Mouse (Mus musculus) neural tube, embryonic 13.5 days (tissue): ENCODE measurements at regions not wholly inside any gene's neighbourhood (a gene's known extent, or its start where the extent isn't known, plus 50 kb on each side); places are given as distances from the start of the nearest gene placed in this dataset.

Source experiments
- ATAC-seq: fragments of 200-750 bp; cut with Nextera tagmentation; 2 replicates; pipeline ENCODE4 v1.8.0; 2017; ENCODE audit warnings: low read depth, mild to moderate bottlenecking, moderate TSS enrichment, moderate library complexity
- H3K27ac ChIP-seq: fragments of 300-500 bp; sonication (generic); replicated peaks from 2 replicates; pipeline ENCODE4 v1.5.1; 2015; ENCODE audit warnings: moderate library complexity, mild to moderate bottlenecking, inconsistent platforms
- H3K27me3 ChIP-seq: fragments of 300-500 bp; sonication (generic); 2 replicates; pipeline ENCODE4 v1.6.1; 2015; ENCODE audit warnings: mild to moderate bottlenecking, inconsistent platforms
- H3K36me3 ChIP-seq: fragments of 300-500 bp; sonication (generic); 2 replicates; pipeline ENCODE4 v1.6.1; 2015; ENCODE audit warnings: mild to moderate bottlenecking, inconsistent platforms
- H3K4me1 ChIP-seq: fragments of 300-500 bp; sonication (generic); replicated peaks from 2 replicates; pipeline ENCODE4 v1.6.1; 2015; ENCODE audit warnings: inconsistent platforms
- H3K4me2 ChIP-seq: fragments of 300-500 bp; sonication (generic); 2 replicates; pipeline ENCODE4 v1.6.1; 2015; ENCODE audit warnings: inconsistent platforms, mild to moderate bottlenecking, moderate library complexity
- H3K4me3 ChIP-seq: fragments of 300-500 bp; sonication (generic); 2 replicates; pipeline ENCODE4 v1.5.1; 2015; ENCODE audit warnings: mild to moderate bottlenecking, inconsistent platforms
- H3K9ac ChIP-seq: fragments of 300-500 bp; sonication (generic); 2 replicates; pipeline ENCODE4 v1.6.1; 2015; ENCODE audit warnings: moderate library complexity, mild to moderate bottlenecking, inconsistent platforms
- H3K9me3 ChIP-seq: fragments of 300-500 bp; sonication (generic); 2 replicates; pipeline ENCODE4 v1.6.1; 2016; ENCODE audit warnings: inconsistent platforms
- WGBS: fragments of 180-500 bp; shearing (Covaris S2); methylation state at CpG from one replicate; pipeline ENCODE4 v1.1.7; 2015; 5-methylcytosine and 5-hydroxymethylcytosine counted together

DNA sequence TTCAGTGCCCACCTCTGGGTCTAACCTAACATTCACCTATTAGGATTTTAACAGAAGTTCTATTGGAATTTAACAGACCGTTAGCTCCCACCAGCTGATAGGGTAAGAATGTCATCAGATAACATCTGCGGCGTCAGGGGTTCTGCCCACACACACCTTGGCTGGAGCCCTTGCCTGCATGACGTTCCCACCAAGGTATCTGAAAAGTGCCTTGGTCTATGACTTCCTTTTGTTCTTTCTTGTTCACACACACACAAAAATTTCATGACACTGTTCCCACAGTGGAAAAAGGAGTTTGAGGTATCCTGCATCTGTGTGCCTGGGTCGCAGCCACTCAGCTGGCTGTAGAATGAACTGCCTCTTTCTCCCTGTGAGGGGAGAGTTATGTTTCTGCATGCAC is 134.1 kb upstream of the Lef1 start:
- Histone ChIP-seq H3K36me3 (no peaks in the 10 kb centered on the region), H3K27ac (no peak overlapping the region), H3K4me3 (no peak overlapping the region), H3K27me3 (no peaks in the 10 kb centered on the region), H3K4me2 (no peak overlapping the region), H3K9ac (no peak overlapping the region), H3K4me1 (no peaks in the 10 kb centered on the region), H3K9me3 (no peaks in the 10 kb centered on the region)
- no peak for ATAC-seq
- 94% methylated on average over 5 of the region's 5 CpGs for WGBS

DNA sequence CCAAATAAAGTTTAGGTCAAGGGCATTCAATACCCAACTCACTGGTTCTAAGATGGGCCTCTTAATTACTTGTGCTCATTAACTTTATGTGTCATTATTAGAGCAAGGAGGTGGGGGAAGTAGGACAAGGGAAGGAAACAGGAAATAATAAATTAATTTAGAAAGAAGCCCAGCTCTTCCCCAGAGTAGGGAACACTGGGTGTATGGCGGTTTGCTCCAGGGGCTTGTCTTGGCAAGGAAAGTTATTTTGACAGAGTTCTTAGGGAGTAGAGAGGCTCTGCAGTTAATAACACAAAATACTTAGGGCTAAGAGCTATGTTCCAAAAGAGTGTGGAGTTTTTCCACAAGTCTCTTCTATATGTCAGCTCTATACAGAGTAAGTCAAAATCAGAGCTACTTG is 135.0 kb upstream of the Lef1 start:
- Histone ChIP-seq H3K4me3 (no peak overlapping the region), H3K9me3 (no peaks in the 10 kb centered on the region), H3K4me1 (no peaks in the 10 kb centered on the region), H3K27me3 (no peaks in the 10 kb centered on the region), H3K27ac (no peak overlapping the region), H3K4me2 (no peak overlapping the region), H3K9ac (no peak overlapping the region), H3K36me3 (no peaks in the 10 kb centered on the region)
- 63% methylated on average over 1 of the region's 1 CpGs for WGBS
- ATAC-seq = no peak

DNA sequence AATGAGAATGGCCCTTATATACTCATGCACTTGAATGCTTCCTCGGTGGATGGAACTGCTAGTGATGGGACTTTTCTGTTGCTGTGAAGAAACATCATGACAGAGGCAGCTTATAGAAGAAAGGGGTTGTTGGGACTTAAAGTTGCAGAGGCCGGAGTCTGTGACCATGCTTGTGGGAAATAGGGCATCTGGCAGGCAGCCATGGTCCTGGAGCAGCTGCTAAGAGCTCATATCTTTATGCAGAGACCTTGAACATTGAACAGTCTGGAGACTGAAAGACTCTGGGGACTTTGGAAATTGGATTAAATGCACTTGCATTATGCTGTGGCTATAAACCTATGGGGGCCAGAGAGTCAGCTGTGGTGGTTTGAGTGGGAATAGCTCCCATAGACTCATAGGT is 138.1 kb upstream of the Lef1 start:
- no peak overlapping the region for H3K9ac ChIP-seq
- no peaks in the 10 kb centered on the region for H3K9me3 ChIP-seq
- H3K27ac ChIP-seq = no peak overlapping the region
- no peaks in the 10 kb centered on the region for H3K36me3 ChIP-seq
- no peak overlapping the region for H3K4me2 ChIP-seq
- ATAC-seq = no peak
- no peaks in the 10 kb centered on the region for H3K27me3 ChIP-seq
- WGBS = 26% methylated on average over 2 of the region's 2 CpGs
- no peak overlapping the region for H3K4me3 ChIP-seq
- no peaks in the 10 kb centered on the region for H3K4me1 ChIP-seq

DNA sequence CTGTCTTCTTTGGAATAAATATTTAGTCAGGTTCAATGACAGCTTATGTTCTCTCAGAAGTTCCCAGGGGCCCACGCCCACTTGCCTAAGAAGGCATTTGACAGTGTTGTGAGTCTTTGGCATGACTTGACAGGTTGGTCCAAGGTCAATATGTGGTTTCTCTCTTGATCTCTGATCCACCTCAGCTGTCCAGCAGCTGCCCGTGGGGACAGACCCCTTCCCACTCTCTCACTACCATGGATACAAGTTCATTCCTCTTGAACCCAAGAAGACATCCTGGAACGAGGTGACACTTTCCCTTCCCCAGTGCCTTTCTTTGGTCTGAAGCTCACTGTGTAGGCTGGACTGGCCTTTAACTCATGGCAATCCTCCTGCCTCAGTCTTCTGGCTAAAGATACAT is 145.0 kb upstream of the Lef1 start:
- WGBS = 91% methylated on average over 3 of the region's 3 CpGs
- Histone ChIP-seq H3K9ac (no peak overlapping the region), H3K27me3 (no peaks in the 10 kb centered on the region; the same call in 1 of the 2 replicates), H3K4me2 (no peak overlapping the region), H3K27ac (no peak overlapping the region), H3K36me3 (no peaks in the 10 kb centered on the region), H3K4me1 (peaks cover 30% of the 10 kb centered on the region), H3K9me3 (no peaks in the 10 kb centered on the region), H3K4me3 (no peak overlapping the region)
- ATAC-seq = no peak

DNA sequence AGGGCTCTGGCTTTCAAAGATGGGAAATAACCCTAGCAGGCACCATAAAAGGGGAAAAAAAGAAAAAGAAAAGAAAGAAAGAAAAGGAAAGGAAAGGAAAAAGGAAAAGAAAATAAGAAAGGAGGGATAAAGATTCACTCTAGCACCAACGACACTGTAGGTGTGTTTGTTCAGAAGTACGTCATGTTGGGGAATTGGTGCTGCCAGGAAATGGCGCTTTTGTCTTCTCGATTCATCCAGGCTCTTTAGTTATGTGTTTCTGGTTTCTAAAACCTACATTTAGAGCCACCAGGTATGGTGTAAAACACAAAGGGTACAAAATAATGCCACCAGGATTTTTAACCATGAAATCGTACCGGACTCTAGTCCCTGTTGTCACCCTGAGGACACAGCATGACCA is 146.2 kb upstream of the Lef1 start:
- H3K27ac ChIP-seq = peak overlapping the region; percentile 29; the same call in 1 of the 2 replicates

DNA sequence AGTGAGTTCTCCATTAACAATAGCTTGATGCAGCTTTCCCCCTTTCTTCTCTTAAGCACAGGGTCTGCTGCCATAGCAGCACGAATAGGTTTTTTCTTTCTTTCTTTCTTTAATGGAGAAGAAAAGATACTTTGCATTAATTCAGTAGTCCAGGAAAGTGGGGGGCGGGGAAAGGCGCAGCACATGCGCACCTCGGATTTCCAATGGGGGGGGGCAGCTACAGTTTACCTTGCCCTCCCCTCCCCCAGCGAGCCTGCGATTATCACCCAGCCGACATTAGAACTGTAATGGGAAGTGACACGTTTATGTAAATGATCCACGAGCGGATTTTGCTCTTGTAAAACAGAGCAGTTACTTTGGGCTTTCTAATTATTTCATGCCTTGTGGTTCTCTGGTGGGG is 146.6 kb upstream of the Lef1 start:
- Histone ChIP-seq H3K4me2 (peak overlapping the region; percentile 51), H3K36me3 (no peaks in the 10 kb centered on the region), H3K27ac (peak overlapping the region; percentile 29; the same call in 1 of the 2 replicates), H3K9ac (0 out of 2 replicates have a peak overlapping the region, but pooled peaks have one; percentile 23), H3K27me3 (no peaks in the 10 kb centered on the region; the same call in 1 of the 2 replicates), H3K4me1 (peaks cover 30% of the 10 kb centered on the region), H3K9me3 (no peaks in the 10 kb centered on the region), H3K4me3 (peak overlapping the region; percentile 23)
- ATAC-seq = peak; percentile 68
- WGBS = 29% methylated on average over 11 of the region's 11 CpGs

More for the DNA sequence above, 146.2 kb upstream of the Lef1 start:
- Histone ChIP-seq H3K9me3 (no peaks in the 10 kb centered on the region), H3K4me2 (peak overlapping the region; percentile 51), H3K4me3 (no peak overlapping the region), H3K4me1 (peaks cover 30% of the 10 kb centered on the region), H3K27me3 (no peaks in the 10 kb centered on the region; the same call in 1 of the 2 replicates), H3K9ac (no peak overlapping the region), H3K36me3 (no peaks in the 10 kb centered on the region)
- WGBS = 85% methylated on average over 6 of the region's 6 CpGs
- ATAC-seq = no peak

DNA sequence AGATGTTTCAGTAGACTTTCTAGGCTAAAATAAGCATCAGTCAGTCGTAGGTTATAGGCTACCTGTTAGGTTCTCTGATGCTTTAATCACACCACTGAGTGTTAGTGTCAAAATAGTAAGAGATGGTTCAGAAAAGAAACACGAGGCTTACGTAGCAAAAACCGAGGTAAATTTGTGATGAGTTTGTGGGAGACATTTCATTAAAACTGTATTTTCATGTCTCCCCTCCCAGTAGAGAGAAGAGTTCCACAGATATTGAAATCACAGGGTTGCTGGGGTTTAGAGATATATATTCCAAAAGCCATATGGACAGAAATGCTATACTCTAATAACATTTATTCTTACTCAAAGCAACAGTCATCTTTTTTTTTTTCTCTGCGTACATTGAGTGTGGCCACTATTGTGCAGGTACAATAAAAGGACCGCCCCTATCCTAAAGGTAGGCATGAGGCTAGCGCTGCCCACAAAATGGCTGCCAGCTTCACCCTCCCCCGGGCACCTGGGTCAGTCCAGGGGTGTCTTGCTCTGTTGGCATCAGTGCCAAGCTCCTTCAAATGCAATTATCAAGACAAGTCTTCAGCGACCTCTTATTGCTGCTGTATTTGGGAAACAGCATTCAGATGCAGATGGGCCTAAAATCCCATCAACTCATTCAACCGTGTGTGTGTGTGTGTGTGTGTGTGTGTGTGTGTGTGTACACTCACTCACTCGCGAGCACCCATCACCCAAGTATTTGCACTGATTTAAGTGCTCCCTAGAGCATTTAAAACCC is 147.4 kb upstream of the Lef1 start:
- Histone ChIP-seq H3K9me3 (no peaks in the 10 kb centered on the region), H3K4me2 (peak overlapping the region; percentile 51), H3K9ac (0 out of 2 replicates have a peak overlapping the region, but pooled peaks have one; percentile 23), H3K27me3 (no peaks in the 10 kb centered on the region; the same call in 1 of the 2 replicates), H3K27ac (peak overlapping the region; percentile 29; the same call in 1 of the 2 replicates), H3K4me1 (peaks cover 30% of the 10 kb centered on the region), H3K4me3 (peak overlapping the region; percentile 23), H3K36me3 (no peaks in the 10 kb centered on the region)
- ATAC-seq = peak; percentile 62; the same call in 1 of the 2 replicates
- WGBS = 53% methylated on average over 12 of the region's 12 CpGs

DNA sequence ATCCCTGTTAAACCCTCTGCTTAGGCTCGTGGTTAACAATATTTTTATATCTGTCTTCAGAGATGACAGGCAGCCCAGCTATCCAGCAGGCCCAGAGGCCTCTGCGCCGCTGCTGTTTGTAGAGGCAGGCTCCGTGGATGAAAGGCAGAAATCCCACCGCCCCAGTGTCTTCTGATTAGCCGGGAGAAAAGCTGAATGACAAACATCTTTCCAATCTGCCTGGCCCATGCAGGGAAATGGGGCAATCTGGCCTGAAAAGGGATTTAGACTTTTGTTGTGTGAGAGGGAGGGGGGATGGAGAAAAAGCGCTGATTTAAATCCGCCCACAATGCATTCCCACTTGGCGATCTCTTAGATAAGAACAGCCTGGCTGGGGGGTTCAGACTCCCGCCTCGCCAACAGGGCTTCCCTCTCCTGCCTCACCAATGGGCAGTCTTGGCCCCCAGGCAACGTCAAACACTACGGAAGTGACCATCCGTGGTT is 148.1 kb upstream of the Lef1 start:
- Histone ChIP-seq H3K4me2 (peak overlapping the region; percentile 11; the same call in 1 of the 2 replicates), H3K9ac (peak overlapping the region; percentile 5; the same call in 1 of the 2 replicates), H3K27ac (no peak overlapping the region), H3K36me3 (no peaks in the 10 kb centered on the region), H3K4me1 (peaks cover 30% of the 10 kb centered on the region), H3K4me3 (no peak overlapping the region), H3K9me3 (no peaks in the 10 kb centered on the region), H3K27me3 (no peaks in the 10 kb centered on the region; the same call in 1 of the 2 replicates)
- ATAC-seq = no peak
- WGBS = 16% methylated on average over 14 of the region's 14 CpGs

DNA sequence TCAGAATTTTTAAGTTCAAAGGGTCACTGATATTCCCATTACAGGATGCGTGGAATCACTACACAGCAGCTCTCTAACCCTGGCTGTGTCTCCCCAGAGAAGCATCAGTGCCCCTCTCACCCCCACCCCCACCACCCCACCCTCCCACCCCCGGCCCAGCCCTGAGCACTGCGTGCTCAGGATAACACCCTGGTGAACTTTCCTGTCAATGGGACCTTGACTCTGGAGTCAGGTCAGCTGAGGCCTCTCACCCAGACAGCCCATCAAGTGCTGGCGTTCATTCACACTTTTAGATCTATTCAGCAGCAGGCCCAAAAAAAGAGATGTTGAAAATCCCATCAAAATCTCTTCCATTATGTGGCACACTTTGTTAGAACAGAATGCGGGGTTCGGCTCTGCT is 148.6 kb upstream of the Lef1 start:
- WGBS = 49% methylated on average over 6 of the region's 6 CpGs
- Histone ChIP-seq H3K4me1 (peaks cover 30% of the 10 kb centered on the region), H3K27me3 (no peaks in the 10 kb centered on the region; the same call in 1 of the 2 replicates), H3K36me3 (no peaks in the 10 kb centered on the region), H3K4me2 (no peak overlapping the region), H3K9me3 (no peaks in the 10 kb centered on the region), H3K27ac (no peak overlapping the region), H3K9ac (0 out of 2 replicates have a peak overlapping the region, but pooled peaks have one; percentile 5), H3K4me3 (no peak overlapping the region)
- ATAC-seq = no peak

DNA sequence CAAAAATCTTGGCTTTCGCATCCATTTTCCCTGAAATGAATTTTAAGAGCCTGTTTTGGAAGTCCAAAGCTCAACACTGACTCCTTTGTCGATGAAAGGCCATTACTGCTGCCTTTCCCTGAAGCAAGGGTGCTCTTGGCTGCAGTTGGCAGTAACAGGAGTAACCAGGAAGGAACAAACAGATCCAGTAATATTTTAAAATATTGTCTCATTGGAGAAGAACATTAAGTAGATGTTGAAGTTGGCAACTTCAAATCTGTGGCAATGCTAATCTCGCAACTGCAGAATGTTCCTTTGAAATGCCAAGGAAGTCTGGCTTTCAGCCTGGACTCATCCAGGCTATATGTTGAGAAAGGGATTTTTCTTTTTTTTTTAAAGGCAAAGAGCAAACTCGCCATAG is 154.3 kb upstream of the Lef1 start:
- no peaks in the 10 kb centered on the region for H3K27me3 ChIP-seq
- no peak for ATAC-seq
- no peak overlapping the region for H3K4me2 ChIP-seq
- H3K9ac ChIP-seq = no peak overlapping the region
- no peaks in the 10 kb centered on the region for H3K36me3 ChIP-seq
- no peak overlapping the region for H3K27ac ChIP-seq
- H3K4me1 ChIP-seq = no peaks in the 10 kb centered on the region
- 85% methylated on average over 4 of the region's 4 CpGs for WGBS
- no peak overlapping the region for H3K4me3 ChIP-seq
- H3K9me3 ChIP-seq = 0 out of 2 replicates have a peak, but pooled peaks cover 8% of the 10 kb centered on the region

DNA sequence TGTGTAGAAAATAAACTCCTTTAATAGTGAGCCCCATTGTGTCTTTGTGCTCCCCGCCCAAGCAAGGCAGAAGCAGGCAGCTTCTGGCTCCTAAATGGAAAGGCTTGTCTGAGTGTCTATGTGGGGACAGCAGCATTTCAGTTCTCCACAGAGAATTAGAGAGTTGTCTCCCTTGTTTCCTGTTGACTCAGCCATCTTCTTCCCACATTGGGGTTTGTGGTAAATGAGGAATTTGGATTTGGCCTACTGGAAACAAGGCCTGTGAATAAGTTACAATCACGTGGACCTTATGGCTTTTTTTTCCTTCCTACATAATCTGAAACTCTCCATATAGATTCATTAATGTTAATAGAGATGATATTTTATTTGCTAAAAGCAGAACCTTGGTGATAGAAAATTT is 158.9 kb upstream of the Lef1 start:
- 63% methylated on average over 2 of the region's 2 CpGs for WGBS
- ATAC-seq = no peak

DNA sequence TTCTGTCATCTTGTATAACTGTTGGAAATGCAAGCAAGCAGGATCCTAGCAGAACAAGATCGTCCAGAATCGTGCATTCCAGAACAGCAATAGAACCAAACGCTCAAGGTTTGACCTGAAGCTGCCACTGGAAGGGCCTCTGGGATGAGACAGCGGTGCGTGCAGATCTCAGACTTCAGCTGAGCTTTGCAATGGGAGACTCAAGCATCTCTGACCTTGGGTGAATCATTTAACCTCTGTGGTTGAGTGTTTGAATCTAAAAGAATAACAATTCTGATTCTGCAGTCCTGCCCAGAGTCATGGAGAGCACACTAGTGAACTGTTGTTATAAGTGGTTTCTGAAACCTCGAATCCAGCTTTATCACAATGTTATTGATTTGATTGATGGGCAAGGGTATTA is 159.4 kb upstream of the Lef1 start:
- Histone ChIP-seq H3K4me1 (peaks cover 14% of the 10 kb centered on the region), H3K27ac (no peak overlapping the region), H3K9ac (no peak overlapping the region), H3K36me3 (no peaks in the 10 kb centered on the region), H3K9me3 (0 out of 2 replicates have a peak, but pooled peaks cover 8% of the 10 kb centered on the region), H3K4me3 (no peak overlapping the region), H3K27me3 (peaks cover 9% of the 10 kb centered on the region; the same call in 1 of the 2 replicates), H3K4me2 (no peak overlapping the region)
- 81% methylated on average over 6 of the region's 6 CpGs for WGBS
- no peak for ATAC-seq

More for the DNA sequence above, 158.9 kb upstream of the Lef1 start:
- no peak overlapping the region for H3K27ac ChIP-seq
- no peak overlapping the region for H3K4me3 ChIP-seq
- peaks cover 9% of the 10 kb centered on the region; the same call in 1 of the 2 replicates for H3K27me3 ChIP-seq
- peaks cover 9% of the 10 kb centered on the region for H3K4me1 ChIP-seq
- no peak overlapping the region for H3K9ac ChIP-seq
- H3K4me2 ChIP-seq = no peak overlapping the region
- 0 out of 2 replicates have a peak, but pooled peaks cover 8% of the 10 kb centered on the region for H3K9me3 ChIP-seq
- H3K36me3 ChIP-seq = no peaks in the 10 kb centered on the region
